Mouse (Mus musculus) ES-CJ7 (cell line): Measurements from ENCODE around the gene Celf5.

Experiments
- DNase-seq: peaks from one replicate; pipeline ENCODE4 v3.0.0; 2011; ENCODE audit warnings: low read depth, low spot score

The Celf5 gene

DNA sequence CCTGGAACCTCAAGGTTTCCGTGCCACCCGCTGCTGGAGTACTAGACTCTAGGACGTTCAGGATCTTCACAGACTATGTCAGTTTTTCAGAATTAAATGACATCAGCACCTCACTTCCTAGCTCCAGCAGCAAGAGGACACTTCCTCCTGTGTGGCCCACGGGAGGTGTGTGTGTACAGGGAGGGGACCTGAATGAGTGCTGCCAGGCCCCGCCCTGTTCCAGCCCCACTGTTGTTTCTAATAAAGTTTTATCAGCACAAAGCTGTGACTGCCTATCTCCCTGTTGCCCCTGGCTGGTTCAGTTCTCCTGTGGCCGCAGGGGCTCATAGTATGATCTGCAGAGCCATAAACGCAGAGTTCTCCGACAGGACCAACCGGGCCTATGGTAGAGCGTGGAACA lies 8.0 kb downstream of the Celf5 start:
- DNase-seq, result no peak

GRCm38 (mm10) chr10:81473003-81473451 lies 9.5 kb downstream of the Celf5 start:
- peak; percentile 55 for DNase-seq

DNA sequence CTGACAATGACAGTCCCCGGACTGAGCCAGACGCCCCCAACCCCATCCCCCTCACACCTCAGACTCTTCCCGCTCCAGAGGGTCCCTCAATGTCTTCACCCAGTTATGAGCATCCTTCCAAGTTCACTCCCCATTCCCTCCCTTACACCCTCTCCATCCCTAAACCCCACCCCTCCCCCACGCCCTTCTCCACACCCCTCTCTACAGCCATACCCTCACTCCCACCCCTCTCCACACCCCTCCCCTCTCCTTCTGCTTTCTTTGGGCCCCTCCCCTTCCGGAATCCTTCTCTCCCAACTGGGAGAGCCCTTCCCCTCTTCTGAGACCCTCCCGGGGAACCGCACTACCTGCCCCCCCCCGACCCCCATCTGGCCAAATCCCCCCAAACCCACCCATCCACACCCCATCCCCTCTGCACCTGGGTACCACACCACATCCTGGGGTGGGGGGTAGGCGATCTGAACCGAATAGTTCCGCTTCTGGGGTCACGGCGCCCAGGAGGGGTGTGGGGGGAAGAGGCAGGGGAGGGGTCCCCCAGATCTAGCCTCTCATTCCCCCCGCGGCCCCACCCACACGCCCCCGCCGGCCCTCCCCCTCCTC lies 10.0 kb downstream of the Celf5 start:
- peak; percentile 63 for DNase-seq

DNA sequence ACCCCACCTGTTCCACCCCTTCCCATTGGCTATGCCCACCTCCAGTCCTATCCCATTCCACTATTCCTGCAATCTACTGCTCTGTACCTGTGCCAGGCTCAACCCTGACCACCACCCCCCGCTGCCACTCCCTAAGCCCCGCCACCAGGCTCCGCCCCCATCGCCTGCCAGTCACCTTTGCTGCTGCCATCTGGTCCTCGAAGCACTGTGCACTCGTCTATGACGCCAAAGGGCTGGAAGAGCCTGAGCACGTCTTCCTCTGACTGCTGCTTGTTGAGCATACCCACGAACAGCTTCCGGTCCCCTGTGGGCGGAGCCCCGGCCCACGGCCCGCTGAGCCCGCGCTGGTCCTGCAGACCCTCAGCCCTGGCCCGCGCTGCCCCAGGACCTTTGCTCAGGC lies 12.1 kb downstream of the Celf5 start:
- no peak for DNase-seq

GRCm38 (mm10) chr10:81469253-81469652 lies 13.3 kb downstream of the Celf5 start:
- no peak for DNase-seq

DNA sequence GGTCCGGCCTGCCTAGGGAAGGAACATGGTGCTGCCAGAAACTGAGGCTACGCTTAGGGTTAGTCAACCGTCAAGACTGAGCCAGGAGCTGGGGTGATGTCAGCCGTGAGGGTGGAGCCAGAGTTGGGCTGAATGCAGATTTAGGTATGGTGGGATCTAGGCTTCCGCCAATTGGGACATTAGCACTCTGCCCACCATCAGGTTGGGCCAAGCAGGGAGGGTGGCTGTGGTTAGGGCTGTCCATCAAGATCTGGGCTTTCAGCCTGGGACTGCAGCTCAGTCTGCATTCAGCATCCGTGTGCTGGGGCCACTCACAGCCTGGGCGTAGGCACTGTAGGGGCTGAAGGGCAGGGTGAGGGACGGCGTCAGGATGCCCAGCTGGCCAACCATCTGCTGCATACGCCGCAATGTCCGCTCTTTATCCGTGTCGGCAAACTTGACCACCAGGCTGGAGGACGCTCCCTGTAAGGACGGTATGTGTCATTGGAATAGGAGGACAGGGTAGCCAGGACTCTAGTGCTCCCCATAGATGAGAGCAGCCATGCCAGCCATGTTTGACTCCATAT lies 14.8 kb downstream of the Celf5 start:
- no peak for DNase-seq

- no peak for DNase-seq
Observed at GRCm38 (mm10) chr10:81466881-81467280, 15.6 kb downstream of the Celf5 start.

DNA sequence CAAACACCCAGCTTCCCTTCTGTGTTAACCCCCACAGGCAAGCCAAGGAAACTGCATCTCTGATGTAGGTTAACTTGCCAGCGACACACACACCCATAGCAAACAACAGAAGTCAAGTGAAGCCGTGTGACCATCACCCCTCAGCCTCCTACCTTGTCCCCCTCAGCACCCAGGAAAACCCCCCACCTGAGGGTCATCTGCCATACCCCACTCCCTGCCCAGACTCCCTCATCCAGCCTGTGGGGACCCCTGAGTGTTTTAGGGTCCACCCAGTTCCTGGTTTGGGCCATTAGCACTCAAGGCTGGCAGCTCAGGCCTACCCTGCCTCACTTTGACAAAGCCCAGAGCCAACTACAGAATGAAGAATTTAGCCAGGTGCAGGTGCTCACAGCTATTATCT lies 16.4 kb downstream of the Celf5 start:
- DNase-seq, result no peak

- peak; percentile 99 for DNase-seq
Observed at GRCm38 (mm10) chr10:81465265-81465645, 17.3 kb downstream of the Celf5 start.

- DNase-seq, result peak; percentile 92
Observed at GRCm38 (mm10) chr10:81464405-81465264, 17.9 kb downstream of the Celf5 start.

DNA sequence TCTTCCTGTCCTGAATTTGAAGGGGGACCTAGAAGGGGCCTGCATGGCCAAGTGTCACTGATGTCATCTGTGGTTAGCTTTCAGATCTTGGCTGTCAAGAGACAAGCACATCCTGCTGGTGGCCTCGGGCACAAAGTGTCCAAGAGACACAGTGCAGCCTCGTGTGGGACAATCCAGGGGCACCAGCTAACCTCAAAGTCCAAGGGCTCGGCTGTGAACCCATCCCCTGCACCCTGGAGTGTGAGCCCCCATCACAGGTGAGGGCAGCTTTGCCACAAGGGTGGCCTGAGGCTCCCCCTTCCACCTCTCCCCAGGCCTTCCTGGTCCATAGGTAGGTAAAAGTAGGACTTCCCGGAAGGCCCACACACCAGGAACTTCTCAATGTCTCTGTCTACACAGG lies 19.0 kb downstream of the Celf5 start:
- DNase-seq, result no peak

GRCm38 (mm10) chr10:81462917-81463316 lies 19.6 kb downstream of the Celf5 start:
- no peak for DNase-seq

DNA sequence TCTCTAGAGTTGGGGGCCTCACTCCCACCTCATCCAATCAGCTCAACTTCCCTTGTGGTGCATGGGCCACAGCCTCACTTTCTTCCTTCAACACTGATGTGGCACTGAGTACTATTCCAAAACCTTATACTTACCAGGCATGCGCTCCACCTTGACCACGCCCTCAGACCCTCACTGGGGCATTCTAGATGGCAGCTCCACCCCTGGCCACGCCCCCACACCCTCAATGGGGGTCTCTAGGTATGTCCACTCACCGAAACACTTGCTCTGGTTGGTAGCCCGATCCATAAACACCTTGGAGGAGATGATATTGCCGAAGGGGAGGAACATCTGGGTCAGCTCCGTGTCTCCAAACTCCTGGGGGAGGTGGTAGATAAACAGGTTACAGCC lies 20.1 kb downstream of the Celf5 start:
- no peak for DNase-seq

DNA sequence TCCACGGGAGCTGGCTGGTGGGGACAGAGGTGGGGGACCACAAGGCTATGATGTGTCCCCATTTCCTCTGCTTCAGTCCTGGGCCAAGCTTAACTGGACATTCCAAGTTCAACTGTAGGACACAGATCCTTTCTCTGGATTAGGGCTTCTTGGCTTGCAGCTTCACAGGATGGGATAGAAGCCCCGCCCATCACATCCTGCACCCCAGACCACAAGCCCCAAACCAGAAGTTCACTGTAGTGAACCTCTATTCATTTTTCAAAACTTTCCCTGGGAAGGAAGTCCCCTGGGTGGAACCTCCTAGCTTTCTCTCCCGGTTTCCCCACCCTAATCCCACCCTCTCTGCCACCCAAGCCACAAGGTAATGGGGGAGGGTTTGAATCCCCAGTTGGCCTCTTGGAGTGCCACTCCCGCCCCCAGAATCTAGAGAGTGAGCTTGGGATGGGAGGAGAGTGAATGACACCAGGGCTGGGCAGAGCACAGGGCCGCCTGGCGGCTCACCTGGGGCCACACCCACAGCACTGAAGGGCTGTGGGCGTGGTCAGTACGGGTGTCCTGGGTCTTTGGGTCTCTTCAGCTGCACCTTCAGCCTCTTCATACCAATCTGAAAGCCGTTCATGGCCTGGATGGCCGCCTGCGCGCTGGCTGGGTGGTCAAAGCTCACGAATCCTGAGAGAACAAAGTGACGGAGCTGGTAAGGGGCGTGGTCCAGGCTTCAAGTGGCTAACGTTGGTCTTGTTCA lies 20.7 kb downstream of the Celf5 start:
- DNase-seq, result peak; percentile 57

GRCm38 (mm10) chr10:81460951-81461350 lies 21.6 kb downstream of the Celf5 start:
- DNase-seq, result no peak

GRCm38 (mm10) chr10:81460471-81460870 lies 22.0 kb downstream of the Celf5 start:
- no peak for DNase-seq

- DNase-seq, result no peak
Observed at GRCm38 (mm10) chr10:81459399-81459798, 23.1 kb downstream of the Celf5 start.

- no peak for DNase-seq
Observed at GRCm38 (mm10) chr10:81458267-81458666, 24.2 kb downstream of the Celf5 start.

DNA sequence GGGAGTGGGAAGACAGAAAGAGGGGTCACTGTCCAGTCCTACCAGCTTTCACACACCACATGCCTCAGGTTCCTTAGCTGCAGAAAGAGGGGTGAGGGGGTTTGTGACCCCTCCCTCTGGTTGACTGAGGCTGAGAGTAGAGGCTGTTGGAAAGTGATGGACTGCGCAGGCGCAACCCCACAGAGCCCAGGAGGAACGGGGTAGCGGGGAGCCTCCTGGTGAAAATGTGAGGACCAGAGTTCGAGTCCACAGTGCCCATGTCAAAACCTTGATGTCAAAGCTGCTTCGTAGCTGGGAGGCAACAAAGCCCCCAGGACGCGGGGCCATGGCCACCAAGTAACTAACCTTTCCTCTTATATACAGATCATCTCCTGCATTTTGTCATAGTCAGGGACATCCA lies 24.9 kb downstream of the Celf5 start:
- no peak for DNase-seq

DNA sequence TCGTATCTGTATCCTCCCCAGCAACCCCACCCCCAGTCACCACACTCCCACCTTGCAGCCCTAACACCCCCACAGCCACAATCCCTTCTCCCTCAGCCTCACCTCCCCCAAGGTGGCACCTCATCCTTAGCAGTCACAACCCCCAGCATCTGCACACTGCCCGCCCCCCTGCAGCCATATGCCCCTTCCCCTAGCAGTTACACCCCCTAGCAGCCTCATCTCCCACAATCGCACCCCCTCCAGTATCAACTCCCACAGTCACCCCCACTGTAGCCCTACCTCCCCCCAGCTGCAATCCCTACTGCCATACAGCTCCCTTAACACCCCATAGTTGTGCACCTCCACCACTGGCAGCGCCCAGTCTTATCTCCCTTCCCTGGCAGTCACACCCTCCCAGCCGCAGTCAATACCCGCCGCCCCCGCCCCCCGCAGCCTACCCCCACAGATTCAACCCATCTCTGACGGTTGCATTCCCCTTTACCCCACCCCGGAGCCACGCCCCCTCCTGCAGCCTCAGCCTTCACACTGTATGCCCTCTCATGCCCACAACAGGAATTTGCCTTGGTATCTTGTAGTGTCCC lies 25.4 kb downstream of the Celf5 start:
- no peak for DNase-seq

DNA sequence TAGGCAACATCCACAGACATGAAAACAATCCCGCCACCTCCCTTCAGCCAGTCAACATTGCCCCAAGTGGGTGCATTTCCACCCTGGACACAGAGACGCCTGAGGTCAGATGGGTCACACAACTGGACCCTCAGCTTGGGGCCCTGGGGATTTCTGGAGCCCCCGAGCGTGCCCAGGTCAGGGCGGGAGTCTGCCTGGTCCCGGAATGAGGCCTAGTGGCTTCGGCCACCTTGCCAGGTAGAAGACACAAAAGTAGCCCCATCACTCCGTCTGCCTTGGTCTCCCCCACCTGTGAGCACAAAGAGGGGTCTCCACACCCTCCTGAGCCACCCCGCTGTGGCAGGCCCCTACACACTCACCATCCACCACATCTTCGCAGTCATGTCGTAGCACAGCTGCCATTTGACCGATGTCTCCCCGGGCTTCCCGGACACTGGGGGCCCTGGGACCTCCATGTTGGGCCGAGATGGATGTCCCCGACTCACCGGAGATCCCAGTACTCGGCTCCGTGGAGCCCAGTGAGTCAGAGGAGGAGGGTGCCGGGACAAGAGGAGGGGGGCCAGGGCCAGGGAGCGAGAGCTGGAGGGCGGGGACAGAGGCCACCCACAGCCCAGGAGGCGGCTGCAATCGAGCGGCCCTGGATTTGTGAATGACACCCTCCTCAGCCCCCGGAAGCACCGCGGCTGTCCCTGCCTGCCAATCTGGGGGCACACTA lies 27.2 kb downstream of the Celf5 start, which contains the start of gene Nfic:
Gene Nfic (minus strand): TSS at position 455 of the 715 bp plus-strand sequence.
- DNase-seq, result no peak
